20 mouse cellular contexts compared by ENCODE assay signal in genomic region chr2:10541762-10542161, GRCm38 (mm10).
"Had no signal": no experiment of that assay in that cellular context is flagged by ENCODE, and none has a peak within 500 bp of the region (broad histone marks: within the 10 kb centered on the region; RNA-seq: fewer than 3 reads in every experiment).

No protein-coding gene starts in this region.

- H3K36me3 ChIP-seq: intestine, embryonic 15.5 days; kidney, embryonic 15.5 days; limb, embryonic 12.5 days; limb, embryonic 15.5 days; midbrain, embryonic 10.5 days; midbrain, embryonic 13.5 days had no signal

- DNase-seq: kidney, adult 11 months; kidney, adult 8-10 months; kidney, postnatal 10 days; kidney, postnatal 36 days; layer of hippocampus, postnatal 36 days; left cerebral cortex, postnatal 4 days; liver, postnatal 0 days; right cerebral cortex, adult 18-20 months; right cerebral cortex, postnatal 25 days; thymus, postnatal 36 days had no signal

- H3K27me3 ChIP-seq: intestine, embryonic 15.5 days; kidney, embryonic 15.5 days; limb, embryonic 12.5 days; limb, embryonic 15.5 days; megakaryocyte, embryonic 14.5 days; midbrain, embryonic 13.5 days had no signal

- H3K4me1 ChIP-seq: intestine, embryonic 15.5 days; kidney, embryonic 15.5 days; limb, embryonic 15.5 days; megakaryocyte, embryonic 14.5 days; midbrain, embryonic 10.5 days; midbrain, embryonic 13.5 days had no signal

- H3K4me3 ChIP-seq: intestine, embryonic 15.5 days; kidney, embryonic 15.5 days; left cerebral cortex, adult 2 months; limb, embryonic 12.5 days; limb, embryonic 15.5 days; megakaryocyte, embryonic 14.5 days; midbrain, embryonic 10.5 days; midbrain, embryonic 13.5 days had no signal

- H3K27ac ChIP-seq: intestine, embryonic 15.5 days; kidney, embryonic 15.5 days; left cerebral cortex, adult 2 months; limb, embryonic 12.5 days; limb, embryonic 15.5 days; liver, embryonic 14.5 days; macrophage; midbrain, embryonic 10.5 days; midbrain, embryonic 13.5 days had no signal
